Mouse (Mus musculus): Measurements from ENCODE around the gene Gm5580.
"Not testable (repeated sequence)": the region's sequence is repeated elsewhere in the genome, so short reads cannot be mapped to it uniquely, and the experiment has no call there.

Gm5580 gene

GRCm38 (mm10) chr6:116550841-116551240 is at the start of gene Gm5580:
Gene Gm5580, plus strand, starts transcription at chr6:116551141.
- in situ Hi-C loops (cut with MboI, MseI), result loop anchor here (25.0 kb wide), 1 partner anchor 264 kb away; no protein-coding TSS in a partner anchor

- in situ Hi-C loops (cut with MboI, MseI), result not testable (repeated sequence)
Measured at GRCm38 (mm10) chr6:116506302-116507003, 44.5 kb upstream of the Gm5580 start, which contains the start of gene Olfr212. Gene Olfr212, plus strand, starts transcription at chr6:116506516.

GRCm38 (mm10) chr6:116514832-116515231 is 36.1 kb upstream of the Gm5580 start:
- in situ Hi-C loops (cut with MboI, MseI), result no loop called here

- in situ Hi-C loops (cut with MboI, MseI), result no loop called here
Measured at GRCm38 (mm10) chr6:116538156-116538555, 12.8 kb upstream of the Gm5580 start, which contains the start of gene Olfr213. Gene Olfr213, plus strand, starts transcription at chr6:116538456.

GRCm38 (mm10) chr6:116542500-116542899 is 8.4 kb upstream of the Gm5580 start:
- in situ Hi-C loops (cut with MboI, MseI), result no loop called here

GRCm38 (mm10) chr6:116553935-116554334 is 3.0 kb downstream of the Gm5580 start, which contains the start of gene Olfr214:
Gene Olfr214, plus strand, starts transcription at chr6:116554235.
- in situ Hi-C loops (cut with MboI, MseI), result loop anchor here (25.0 kb wide), 1 partner anchor 267 kb away; no protein-coding TSS in a partner anchor

- in situ Hi-C loops (cut with MboI, MseI), result loop anchor here (25.0 kb wide), 1 partner anchor 268 kb away; no protein-coding TSS in a partner anchor
Measured at GRCm38 (mm10) chr6:116554952-116555351, 4.0 kb downstream of the Gm5580 start.

- in situ Hi-C loops (cut with MboI, MseI), result loop anchor here (25.0 kb wide), 1 partner anchor 283 kb away; no protein-coding TSS in a partner anchor
Measured at GRCm38 (mm10) chr6:116569834-116570233, 18.9 kb downstream of the Gm5580 start.

GRCm38 (mm10) chr6:116584095-116584494 is 33.2 kb downstream of the Gm5580 start, which contains the start of gene Olfr215:
Gene Olfr215, minus strand, starts transcription at chr6:116584195.
- in situ Hi-C loops (cut with MboI, MseI), result no loop called here

- in situ Hi-C loops (cut with MboI, MseI), result loop anchor here (25.0 kb wide), 1 partner anchor 714 kb away; no protein-coding TSS in a partner anchor
Measured at GRCm38 (mm10) chr6:116600969-116601368, 50.0 kb downstream of the Gm5580 start.
